Mouse (Mus musculus): Measurements from ENCODE around the gene Gm28230. TPM values are rescaled to one million over a fixed set of nuclear protein-coding genes. Genes with fewer than 3 reads are reported as not detected.

The Gm28230 gene
- polyA plus RNA-seq, 1 experiment from 2014 or later: 0.55 TPM

DNA sequence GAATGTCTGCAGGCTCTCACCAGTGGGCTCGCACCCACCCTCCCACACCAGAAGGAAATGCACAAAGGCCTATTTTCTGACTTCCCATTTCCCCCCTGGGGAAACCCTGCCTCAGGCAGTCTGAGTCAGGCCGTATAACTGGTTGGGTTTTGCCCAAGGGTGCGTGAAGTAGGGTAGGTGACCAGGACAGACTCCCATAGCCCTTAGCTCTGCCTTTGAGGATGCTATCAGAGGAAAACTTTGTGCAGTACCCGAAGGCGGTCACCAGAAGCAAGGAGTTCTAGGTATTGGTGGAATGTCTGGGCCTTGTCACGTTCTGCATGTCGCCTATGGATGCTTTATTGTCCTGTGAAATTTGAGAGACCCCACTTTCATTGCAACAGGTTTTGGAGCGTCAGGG is 3.6 kb upstream of the Gm28230 start:
- Histone ChIP-seq H3K27me3 (replicated peaks) (peaks cover 64% of the 10 kb centered on the region), H3K9ac (no peak overlapping the region), H3K36me3 (no peaks in the 10 kb centered on the region), H3K27ac (no peak overlapping the region), H3K4me2 (replicated peaks) (peak overlapping the region; percentile 33), H3K9me3 (no peaks in the 10 kb centered on the region), H3K4me1 (replicated peaks) (peaks cover 22% of the 10 kb centered on the region), H3K4me3 (replicated peaks) (no peak overlapping the region)
- ATAC-seq: no peak
- 48% methylated on average over 8 of the region's 8 CpGs for WGBS

- ATAC-seq: peak; percentile 43
- H3K36me3 ChIP-seq: no peaks in the 10 kb centered on the region
- H3K4me3 ChIP-seq (replicated peaks): no peak overlapping the region
- no peaks in the 10 kb centered on the region for H3K9me3 ChIP-seq
- peaks cover 69% of the 10 kb centered on the region for H3K27me3 ChIP-seq (replicated peaks)
- H3K9ac ChIP-seq: no peak overlapping the region
- H3K4me2 ChIP-seq (replicated peaks): 0 out of 2 replicates have a peak overlapping the region, but pooled peaks have one; percentile 23
- peaks cover 22% of the 10 kb centered on the region for H3K4me1 ChIP-seq (replicated peaks)
- no peak overlapping the region for H3K27ac ChIP-seq
- 53% methylated on average over 7 of the region's 7 CpGs for WGBS
These were observed 2.1 kb upstream of the Gm28230 start for GRCm38 (mm10) chr2:74724244-74725015.

DNA sequence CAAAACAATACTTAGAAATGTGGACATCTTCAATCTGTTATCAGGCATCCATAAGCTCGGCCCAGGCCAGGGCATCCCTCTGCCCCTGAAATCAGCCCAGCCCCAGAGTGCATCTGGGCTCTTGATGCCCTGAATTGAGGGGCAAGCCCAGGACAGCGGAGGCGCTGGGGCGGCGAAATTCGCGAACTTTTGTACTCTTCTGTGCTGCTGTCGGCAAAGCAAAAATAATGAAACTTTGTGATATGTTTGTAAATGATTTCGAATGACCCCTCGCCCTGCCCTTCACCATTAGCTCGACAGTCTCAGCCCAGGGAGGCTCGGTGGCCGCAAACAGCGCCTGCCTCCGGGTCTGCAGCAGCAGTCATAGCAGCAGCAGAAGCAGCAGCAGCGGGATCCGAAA is 1.4 kb upstream of the Gm28230 start:
- Histone ChIP-seq H3K27me3 (replicated peaks) (peaks cover 65% of the 10 kb centered on the region), H3K4me3 (replicated peaks) (no peak overlapping the region), H3K9ac (no peak overlapping the region), H3K4me2 (replicated peaks) (no peak overlapping the region), H3K9me3 (no peaks in the 10 kb centered on the region), H3K27ac (no peak overlapping the region), H3K4me1 (replicated peaks) (peaks cover 22% of the 10 kb centered on the region), H3K36me3 (no peaks in the 10 kb centered on the region)
- 41% methylated on average over 17 of the region's 17 CpGs for WGBS
- ATAC-seq: no peak

DNA sequence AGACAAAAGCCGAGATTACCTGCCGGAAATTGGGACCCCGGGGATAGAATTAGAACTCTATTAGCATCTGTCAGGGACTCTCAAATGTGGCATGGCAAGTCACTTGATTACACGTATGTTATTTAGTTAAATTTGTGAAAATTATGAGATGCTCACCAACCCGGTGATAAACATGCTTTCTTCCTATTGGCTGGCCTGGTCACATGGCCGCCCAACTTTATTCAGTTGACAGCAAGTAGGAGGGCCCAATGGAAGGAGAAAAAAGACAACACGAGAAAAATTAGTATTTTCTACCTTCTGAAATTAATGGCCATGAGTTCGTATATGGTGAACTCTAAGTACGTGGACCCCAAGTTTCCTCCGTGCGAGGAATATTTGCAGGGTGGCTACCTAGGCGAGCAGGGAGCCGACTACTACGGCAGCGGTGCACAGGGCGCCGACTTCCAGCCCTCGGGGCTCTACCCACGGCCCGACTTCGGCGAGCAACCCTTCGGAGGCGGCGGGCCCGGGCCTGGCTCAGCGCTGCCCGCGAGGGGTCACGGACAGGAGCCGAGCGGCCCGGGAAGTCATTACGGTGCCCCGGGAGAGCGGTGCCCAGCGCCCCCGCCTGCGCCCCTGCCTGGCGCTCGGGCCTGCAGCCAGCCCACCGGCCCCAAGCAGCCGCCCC is 578 bp downstream of the Gm28230 start:
- Histone ChIP-seq H3K27me3 (replicated peaks) (peaks cover 78% of the 10 kb centered on the region), H3K36me3 (no peaks in the 10 kb centered on the region), H3K9me3 (no peaks in the 10 kb centered on the region), H3K4me3 (replicated peaks) (peak overlapping the region; percentile 32), H3K4me2 (replicated peaks) (peak overlapping the region; percentile 50), H3K9ac (peak overlapping the region; percentile 37), H3K4me1 (replicated peaks) (peaks cover 19% of the 10 kb centered on the region), H3K27ac (peak overlapping the region; percentile 40; the same call in 1 of the 2 replicates)
- WGBS: 17% methylated on average over 43 of the region's 43 CpGs
- ATAC-seq: peak; percentile 22; the same call in 1 of the 2 replicates

DNA sequence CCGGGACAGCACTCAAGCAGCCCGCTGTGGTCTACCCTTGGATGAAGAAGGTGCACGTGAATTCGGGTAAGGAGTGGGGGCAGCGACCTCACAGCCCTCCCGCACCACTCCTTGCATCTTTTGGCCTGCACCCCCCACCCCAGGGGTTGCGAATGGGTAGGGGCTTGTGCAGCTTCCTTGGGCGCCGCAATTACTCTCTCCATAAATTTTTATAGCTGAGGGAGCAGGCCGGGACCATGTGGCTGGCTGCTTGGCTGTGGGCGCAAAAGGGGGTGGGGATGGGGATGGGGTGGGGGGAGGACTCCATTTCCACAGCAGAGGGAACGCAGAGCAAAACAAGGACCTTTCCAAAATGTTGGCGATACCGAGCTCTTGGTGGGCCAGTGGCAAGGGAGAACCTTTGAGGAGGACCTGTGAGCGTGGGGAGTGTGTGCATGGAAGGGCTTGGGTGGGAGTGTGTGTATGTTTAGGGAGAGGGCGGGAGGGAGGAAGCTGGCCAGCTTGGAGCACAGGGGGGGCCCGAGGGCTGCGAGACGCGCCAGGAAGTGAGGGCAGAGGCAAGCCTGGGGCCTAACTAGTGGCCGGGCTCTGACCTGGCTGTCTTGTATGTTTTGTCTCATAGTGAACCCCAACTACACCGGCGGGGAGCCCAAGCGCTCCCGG is 1.2 kb downstream of the Gm28230 start:
- H3K27me3 ChIP-seq (replicated peaks): peaks cover 81% of the 10 kb centered on the region
- H3K9ac ChIP-seq: peak overlapping the region; percentile 37
- 25% methylated on average over 25 of the region's 25 CpGs for WGBS
- peak overlapping the region; percentile 32 for H3K4me3 ChIP-seq (replicated peaks)
- H3K27ac ChIP-seq: peak overlapping the region; percentile 40; the same call in 1 of the 2 replicates
- ATAC-seq: peak; percentile 2; the same call in 1 of the 2 replicates
- no peaks in the 10 kb centered on the region for H3K9me3 ChIP-seq
- H3K4me2 ChIP-seq (replicated peaks): peak overlapping the region; percentile 50
- H3K36me3 ChIP-seq: no peaks in the 10 kb centered on the region
- H3K4me1 ChIP-seq (replicated peaks): peaks cover 17% of the 10 kb centered on the region

GRCm38 (mm10) chr2:74728303-74728680 is 1.8 kb downstream of the Gm28230 start:
- Histone ChIP-seq H3K27me3 (replicated peaks) (peaks cover 76% of the 10 kb centered on the region), H3K4me1 (replicated peaks) (peaks cover 14% of the 10 kb centered on the region), H3K9me3 (no peaks in the 10 kb centered on the region), H3K9ac (no peak overlapping the region), H3K36me3 (no peaks in the 10 kb centered on the region), H3K4me3 (replicated peaks) (peak overlapping the region; percentile 32), H3K27ac (no peak overlapping the region), H3K4me2 (replicated peaks) (0 out of 2 replicates have a peak overlapping the region, but pooled peaks have one; percentile 50)
- ATAC-seq: no peak
- 52% methylated on average over 13 of the region's 13 CpGs for WGBS

DNA sequence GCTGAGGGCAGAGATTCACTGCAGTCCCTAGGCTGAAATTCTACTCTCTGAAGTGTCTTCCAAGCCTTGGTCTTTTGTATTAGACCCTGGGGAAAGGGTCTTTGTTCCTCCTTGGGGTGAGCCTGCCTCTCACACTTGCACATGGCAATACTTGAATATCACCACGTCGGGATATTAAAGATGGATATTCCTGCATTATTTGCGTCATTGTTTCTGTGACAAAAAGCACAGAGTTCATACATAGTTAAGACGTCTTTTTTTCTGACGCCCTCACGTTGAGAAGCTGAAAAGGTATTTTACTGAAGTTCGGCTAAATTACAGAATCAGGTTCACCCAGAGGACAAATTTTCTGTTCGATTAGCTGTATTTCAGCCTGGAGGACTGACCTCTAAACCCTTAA is 3.8 kb downstream of the Gm28230 start:
- WGBS: 48% methylated on average over 8 of the region's 8 CpGs
- no peak overlapping the region for H3K27ac ChIP-seq

GRCm38 (mm10) chr2:74731055-74731454 is 4.5 kb downstream of the Gm28230 start:
- peaks cover 70% of the 10 kb centered on the region for H3K27me3 ChIP-seq (replicated peaks)
- H3K4me1 ChIP-seq (replicated peaks): peaks cover 8% of the 10 kb centered on the region; the same call in 1 of the 2 replicates
- no peak overlapping the region for H3K4me2 ChIP-seq (replicated peaks)
- ATAC-seq: no peak
- no peak overlapping the region for H3K27ac ChIP-seq
- no peak overlapping the region for H3K4me3 ChIP-seq (replicated peaks)
- no peaks in the 10 kb centered on the region for H3K9me3 ChIP-seq
- no peak overlapping the region for H3K9ac ChIP-seq
- H3K36me3 ChIP-seq: no peaks in the 10 kb centered on the region

More for the DNA sequence above, 3.8 kb downstream of the Gm28230 start:
- Histone ChIP-seq H3K9me3 (no peaks in the 10 kb centered on the region), H3K36me3 (no peaks in the 10 kb centered on the region), H3K4me2 (replicated peaks) (no peak overlapping the region), H3K4me1 (replicated peaks) (peaks cover 8% of the 10 kb centered on the region; the same call in 1 of the 2 replicates), H3K4me3 (replicated peaks) (no peak overlapping the region), H3K27me3 (replicated peaks) (peaks cover 68% of the 10 kb centered on the region), H3K9ac (no peak overlapping the region)
- ATAC-seq: no peak

DNA sequence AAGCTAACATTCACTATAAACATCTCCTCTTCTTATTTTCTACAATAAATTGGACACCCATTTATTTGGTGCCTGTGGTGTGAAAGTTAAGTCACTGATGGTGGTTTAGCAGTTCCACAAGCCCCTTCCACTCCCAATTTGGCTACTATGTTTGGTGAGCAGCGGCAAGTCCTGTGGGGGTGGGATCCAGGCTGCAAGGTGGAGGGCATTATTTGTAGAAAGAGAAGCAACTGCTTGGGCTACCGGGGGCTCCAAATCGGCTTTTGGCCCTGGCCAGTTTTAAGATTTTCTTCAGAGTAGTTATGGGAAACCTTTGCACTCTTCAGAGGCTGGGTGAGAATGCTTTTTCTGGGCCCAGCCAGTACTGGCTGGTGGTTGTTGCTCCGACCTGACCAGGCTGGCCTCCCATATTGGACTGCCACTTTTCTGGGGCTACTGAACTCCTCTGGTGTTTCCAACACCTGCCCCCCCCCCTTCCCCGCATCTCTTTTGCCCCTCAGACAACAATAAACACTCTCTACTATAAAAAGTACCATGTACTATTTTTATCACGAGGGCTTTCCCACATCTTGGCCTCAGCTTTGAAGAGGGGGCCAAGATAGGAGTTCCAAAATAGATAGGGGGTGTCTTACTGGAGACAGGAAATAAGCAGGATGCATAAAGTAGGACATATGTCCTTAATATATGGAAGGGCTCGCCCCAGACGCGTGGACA is 5.4 kb downstream of the Gm28230 start:
- no peak for ATAC-seq
- H3K27me3 ChIP-seq (replicated peaks): peaks cover 70% of the 10 kb centered on the region
- H3K4me3 ChIP-seq (replicated peaks): peak overlapping the region; percentile 31; the same call in 1 of the 2 replicates
- WGBS: 34% methylated on average over 9 of the region's 9 CpGs
- H3K4me1 ChIP-seq (replicated peaks): peaks cover 8% of the 10 kb centered on the region; the same call in 1 of the 2 replicates
- H3K4me2 ChIP-seq (replicated peaks): peak overlapping the region; percentile 60
- H3K27ac ChIP-seq: no peak overlapping the region
- H3K36me3 ChIP-seq: no peaks in the 10 kb centered on the region
- no peaks in the 10 kb centered on the region for H3K9me3 ChIP-seq
- H3K9ac ChIP-seq: no peak overlapping the region

- peaks cover 70% of the 10 kb centered on the region for H3K27me3 ChIP-seq (replicated peaks)
- no peak for ATAC-seq
- H3K27ac ChIP-seq: 0 out of 2 replicates have a peak overlapping the region, but pooled peaks have one; percentile 51
These were observed 6.2 kb downstream of the Gm28230 start for GRCm38 (mm10) chr2:74732513-74733316.

DNA sequence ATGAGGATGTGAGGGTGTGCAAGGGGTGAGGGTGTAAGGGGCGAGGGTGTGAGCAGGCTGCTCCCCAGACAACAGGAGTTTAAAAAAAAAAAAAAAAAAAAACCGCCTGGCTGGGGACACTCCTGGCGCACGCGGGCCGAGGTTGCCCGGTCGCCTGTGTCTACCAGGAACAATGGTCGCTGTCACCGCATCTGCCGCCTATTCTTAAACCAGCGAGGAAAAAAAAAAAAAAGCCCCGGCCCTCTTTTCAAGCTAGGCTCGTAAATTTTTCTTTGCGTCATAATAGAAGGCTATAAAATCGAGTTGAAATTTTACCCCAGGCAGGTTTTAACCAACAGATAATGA is 6.8 kb downstream of the Gm28230 start:
- Histone ChIP-seq H3K27ac (0 out of 2 replicates have a peak overlapping the region, but pooled peaks have one; percentile 2), H3K4me3 (replicated peaks) (peak overlapping the region; percentile 31), H3K27me3 (replicated peaks) (peaks cover 70% of the 10 kb centered on the region), H3K36me3 (no peaks in the 10 kb centered on the region), H3K9me3 (no peaks in the 10 kb centered on the region), H3K4me1 (replicated peaks) (peaks cover 2% of the 10 kb centered on the region; the same call in 1 of the 2 replicates), H3K4me2 (replicated peaks) (peak overlapping the region; percentile 60), H3K9ac (no peak overlapping the region)
- peak; percentile 23 for ATAC-seq
- WGBS: 4% methylated on average over 16 of the region's 16 CpGs

More at GRCm38 (mm10) chr2:74732513-74733316, 6.2 kb downstream of the Gm28230 start:
- Histone ChIP-seq H3K4me3 (replicated peaks) (peak overlapping the region; percentile 31), H3K9me3 (no peaks in the 10 kb centered on the region), H3K4me2 (replicated peaks) (peak overlapping the region; percentile 60), H3K36me3 (no peaks in the 10 kb centered on the region), H3K4me1 (replicated peaks) (peaks cover 2% of the 10 kb centered on the region; the same call in 1 of the 2 replicates), H3K9ac (no peak overlapping the region)
- 4% methylated on average over 52 of the region's 52 CpGs for WGBS

Data from intestine, embryonic 15.5 days (tissue).